Mouse (Mus musculus) brain, embryonic 14.5 days (tissue): ENCODE data around the gene Coro6.

Experiments
- CTCF ChIP-seq: fragments of 200-500 bp; IDR thresholded peaks from 2 replicates; pipeline ENCODE4 v1.5.1; 2012; ENCODE audit warnings: inconsistent platforms, mild to moderate bottlenecking, moderate library complexity, borderline replicate concordance; ENCODE audit not compliant: insufficient read depth, insufficient read length; ENCODE audit errors: extremely low read depth
- POLR2A ChIP-seq: fragments of 200-500 bp; IDR thresholded peaks from 2 replicates; pipeline ENCODE4 v1.6.1; 2012; ENCODE audit warnings: mild to moderate bottlenecking, inconsistent platforms, borderline replicate concordance; ENCODE audit not compliant: poor library complexity, insufficient read depth, insufficient read length, severe bottlenecking; ENCODE audit errors: extremely low read depth

- TF ChIP-seq CTCF (no peak), POLR2A (no peak)
Observed at GRCm38 (mm10) chr11:77416212-77417000, 45.8 kb upstream of the Coro6 start.
